Mouse (Mus musculus) brown adipose tissue, adult 24 weeks (tissue): ENCODE results near the gene Gfm1. TPM values are rescaled to one million over a fixed set of nuclear protein-coding genes. Genes with fewer than 3 reads are reported as not detected.

Experiments
- H3K27ac ChIP-seq: fragments of 200-500 bp; replicated peaks from 2 replicates; pipeline ENCODE4 v1.5.1; 2012; ENCODE audit warnings: low read depth, mild to moderate bottlenecking, low read length
- H3K4me1 ChIP-seq: fragments of 200-500 bp; 2 replicates; pipeline ENCODE4 v1.6.1; 2012; ENCODE audit warnings: low read length, mixed read lengths; ENCODE audit not compliant: control insufficient read depth, insufficient read depth, insufficient read length
- H3K4me3 ChIP-seq: fragments of 200-500 bp; 2 replicates; pipeline ENCODE4 v1.5.1; 2012; ENCODE audit warnings: low read depth, mild to moderate bottlenecking, low read length, moderate library complexity; ENCODE audit not compliant: insufficient read depth
- polyA plus RNA-seq: library from polyadenylated mRNA; stranded (reverse); fragments of >200 nt; gene quantifications from 2 replicates; pipeline ENCODE4 v1.2.4, GENCODE M21; 2012; ENCODE audit not compliant: missing spikeins, insufficient read depth, insufficient read length

Gfm1 gene
- polyA plus RNA-seq, 1 experiment: 158 TPM

DNA sequence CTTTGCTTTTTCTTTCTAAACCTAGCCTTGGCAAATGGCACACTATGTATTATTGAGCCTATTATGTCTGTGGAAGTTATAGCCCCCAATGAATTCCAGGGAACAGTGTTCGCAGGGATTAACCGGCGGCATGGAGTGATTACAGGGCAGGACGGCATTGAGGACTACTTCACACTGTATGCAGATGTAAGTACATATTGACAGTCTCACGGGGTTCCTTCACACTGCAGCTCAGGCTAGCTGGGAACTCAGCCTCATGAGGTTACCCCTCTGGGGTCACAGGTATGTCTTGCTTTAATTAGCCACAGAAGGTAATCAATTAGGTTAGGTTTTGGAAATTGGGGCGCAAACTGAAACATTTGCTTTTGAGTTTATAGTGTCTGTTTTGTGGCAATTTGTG lies 43.5 kb downstream of the Gfm1 start:
- Histone ChIP-seq H3K4me3 (no peak overlapping the region), H3K4me1 (no peaks in the 10 kb centered on the region), H3K27ac (no peak overlapping the region)

DNA sequence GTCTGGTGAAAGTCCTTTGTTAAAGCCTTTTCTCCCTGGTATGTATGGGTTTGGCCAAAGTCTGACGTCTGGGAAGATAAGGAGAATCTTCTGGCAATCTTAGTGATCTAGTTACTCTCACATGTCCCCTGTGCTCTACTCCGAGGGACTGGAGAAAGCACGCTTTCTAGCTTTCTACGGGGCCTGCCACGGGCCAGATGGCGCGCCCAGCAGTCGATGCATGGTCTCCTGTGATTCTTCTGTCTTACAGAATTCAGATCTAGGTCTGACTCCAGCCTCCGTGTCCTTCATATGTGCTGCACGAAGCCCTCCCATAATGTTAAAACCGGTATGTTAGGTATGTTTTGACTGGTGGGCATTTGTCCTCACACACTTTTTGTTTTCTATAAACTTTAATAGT lies 49.9 kb downstream of the Gfm1 start:
- Histone ChIP-seq H3K4me1 (no peaks in the 10 kb centered on the region), H3K27ac (no peak overlapping the region)

GRCm38 (mm10) chr3:67482400-67482799 lies 52.5 kb downstream of the Gfm1 start:
- no peak overlapping the region for H3K4me3 ChIP-seq
- H3K27ac ChIP-seq: no peak overlapping the region
- H3K4me1 ChIP-seq: no peaks in the 10 kb centered on the region

More for the DNA sequence above, 49.9 kb downstream of the Gfm1 start:
- no peak overlapping the region for H3K4me3 ChIP-seq

DNA sequence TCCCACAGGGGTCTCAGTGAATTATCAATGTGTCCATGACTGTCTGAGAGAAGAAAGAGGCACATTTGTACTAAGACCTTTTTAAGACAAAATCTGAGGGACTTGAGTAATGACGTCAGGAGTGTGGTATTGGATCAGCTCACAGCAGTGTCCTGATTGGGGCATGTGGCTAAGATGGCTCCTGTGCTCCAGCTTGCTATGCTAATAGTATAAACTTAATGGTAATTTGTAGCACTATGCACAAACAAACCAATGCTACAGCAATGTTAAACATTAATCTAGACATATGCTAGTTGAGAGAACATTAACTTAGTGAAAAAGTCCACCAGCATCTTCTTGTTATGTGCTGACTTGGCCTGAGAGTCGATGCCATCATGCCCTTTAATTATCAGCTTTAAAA lies 55.3 kb downstream of the Gfm1 start:
- Histone ChIP-seq H3K27ac (no peak overlapping the region), H3K4me1 (no peaks in the 10 kb centered on the region), H3K4me3 (no peak overlapping the region)

DNA sequence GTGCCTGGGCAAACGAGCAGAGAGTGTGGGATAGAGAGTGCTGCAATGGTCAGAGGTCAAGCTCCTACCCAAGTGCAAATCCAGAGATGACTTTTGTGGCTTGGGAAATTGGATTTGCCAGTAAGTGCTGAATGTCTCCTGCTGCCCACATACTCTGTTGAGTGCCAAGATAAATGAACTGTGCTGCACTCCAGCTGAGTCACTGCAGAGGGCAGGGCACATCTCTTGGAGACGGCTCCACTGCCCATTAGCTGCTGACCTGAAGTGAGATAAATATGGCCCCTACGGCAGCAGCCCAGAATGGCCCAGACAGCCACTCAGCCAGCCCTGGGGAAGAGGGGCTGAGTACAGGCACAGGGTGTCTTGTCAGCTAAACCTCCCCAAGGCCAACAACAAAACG lies 60.3 kb downstream of the Gfm1 start:
- no peaks in the 10 kb centered on the region for H3K4me1 ChIP-seq
- H3K4me3 ChIP-seq: no peak overlapping the region
- no peak overlapping the region for H3K27ac ChIP-seq

DNA sequence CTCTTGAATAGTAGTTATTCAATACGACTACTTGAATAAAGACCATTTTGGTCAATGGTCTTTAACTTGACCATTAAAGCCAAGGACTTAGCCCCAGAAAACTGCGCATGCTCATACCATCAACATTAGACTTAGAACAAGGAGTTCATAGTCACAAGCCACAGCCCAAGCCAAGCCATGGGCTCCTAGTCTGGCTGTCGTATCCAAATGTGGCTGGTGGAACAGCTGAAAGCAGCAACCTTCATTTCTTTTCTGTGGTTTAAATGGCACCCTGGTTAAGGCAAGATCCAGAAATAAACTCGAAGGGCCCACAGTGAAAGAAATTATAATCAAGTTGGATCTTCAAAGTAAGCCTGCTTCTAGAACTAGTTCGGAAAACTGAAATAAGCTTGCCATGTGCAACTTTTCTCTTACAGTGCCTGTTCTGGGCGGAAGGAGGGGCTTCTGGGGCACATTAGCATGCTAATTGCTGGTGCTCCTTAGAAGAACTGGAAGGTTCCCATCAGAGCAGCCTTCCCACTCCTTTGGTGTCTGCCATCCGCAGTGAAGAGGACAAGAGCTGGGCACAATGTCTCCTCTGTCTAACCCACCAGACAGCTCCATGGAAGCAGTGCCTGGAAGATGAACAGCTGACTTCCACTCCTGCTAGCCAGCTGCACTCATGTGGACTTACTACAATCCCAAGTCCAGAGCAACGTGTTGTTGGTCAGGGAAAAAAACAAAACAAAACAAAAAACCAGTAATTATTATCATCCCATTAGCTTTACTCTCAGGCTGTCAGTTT lies 62.4 kb downstream of the Gfm1 start:
- Histone ChIP-seq H3K27ac (no peak overlapping the region), H3K4me1 (no peaks in the 10 kb centered on the region), H3K4me3 (no peak overlapping the region)

DNA sequence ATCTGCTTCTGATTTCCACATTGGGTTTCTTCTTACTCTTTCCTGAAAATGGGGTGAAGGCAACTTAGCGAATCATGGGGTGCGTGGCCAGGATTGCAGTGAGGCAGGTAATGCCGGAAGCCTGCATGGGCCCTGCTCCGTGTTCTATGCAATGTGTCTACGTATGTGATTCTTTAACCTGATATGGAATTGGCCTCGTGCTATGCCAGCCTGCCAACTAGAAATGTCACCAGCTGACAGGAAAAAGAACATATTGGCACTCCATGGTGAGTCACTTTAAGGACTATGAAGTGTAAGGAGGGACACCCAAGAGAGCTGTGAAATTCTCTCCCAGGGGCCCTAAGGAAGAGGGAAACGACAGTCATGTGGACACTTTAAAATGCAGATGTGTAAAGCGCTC lies 63.2 kb downstream of the Gfm1 start:
- no peak overlapping the region for H3K4me3 ChIP-seq
- no peak overlapping the region for H3K27ac ChIP-seq
- H3K4me1 ChIP-seq: no peaks in the 10 kb centered on the region

- H3K27ac ChIP-seq: no peak overlapping the region
- H3K4me1 ChIP-seq: no peaks in the 10 kb centered on the region
- no peak overlapping the region for H3K4me3 ChIP-seq
These were observed 66.4 kb downstream of the Gfm1 start for GRCm38 (mm10) chr3:67496310-67496709.

DNA sequence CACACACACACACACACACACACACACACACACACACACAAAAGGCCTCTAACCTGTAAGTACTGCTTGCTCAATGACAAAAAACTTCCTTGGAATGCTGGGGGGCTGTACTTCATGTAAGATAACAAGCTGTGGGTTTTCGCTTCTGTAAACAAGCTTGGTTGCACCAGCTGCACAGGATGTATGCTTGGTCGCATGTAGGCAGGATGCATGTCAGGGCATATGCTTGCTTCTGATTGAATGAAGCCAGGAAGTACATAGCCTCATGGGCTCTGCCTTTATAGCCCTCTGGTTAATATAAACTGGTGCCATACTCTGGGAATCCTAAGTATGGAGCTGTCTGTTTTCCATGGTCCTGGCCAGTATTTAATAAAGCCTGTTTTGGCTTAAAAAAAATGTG lies 68.1 kb downstream of the Gfm1 start:
- H3K4me1 ChIP-seq: no peaks in the 10 kb centered on the region
- H3K27ac ChIP-seq: no peak overlapping the region
- no peak overlapping the region for H3K4me3 ChIP-seq

GRCm38 (mm10) chr3:67498773-67499405 lies 69.0 kb downstream of the Gfm1 start:
- Histone ChIP-seq H3K4me3 (no peak overlapping the region), H3K4me1 (no peaks in the 10 kb centered on the region), H3K27ac (no peak overlapping the region)

- H3K27ac ChIP-seq: no peak overlapping the region
- H3K4me1 ChIP-seq: no peaks in the 10 kb centered on the region
- H3K4me3 ChIP-seq: no peak overlapping the region
These were observed 69.5 kb downstream of the Gfm1 start for GRCm38 (mm10) chr3:67499406-67499791.

- Histone ChIP-seq H3K4me3 (no peak overlapping the region), H3K4me1 (no peaks in the 10 kb centered on the region), H3K27ac (no peak overlapping the region)
These were observed 74.0 kb downstream of the Gfm1 start for GRCm38 (mm10) chr3:67503878-67504277.

GRCm38 (mm10) chr3:67505286-67505685 lies 75.4 kb downstream of the Gfm1 start:
- H3K4me3 ChIP-seq: no peak overlapping the region
- H3K27ac ChIP-seq: no peak overlapping the region
- H3K4me1 ChIP-seq: no peaks in the 10 kb centered on the region

- Histone ChIP-seq H3K27ac (no peak overlapping the region), H3K4me3 (no peak overlapping the region), H3K4me1 (no peaks in the 10 kb centered on the region)
These were observed 78.5 kb downstream of the Gfm1 start for GRCm38 (mm10) chr3:67508216-67508892.

DNA sequence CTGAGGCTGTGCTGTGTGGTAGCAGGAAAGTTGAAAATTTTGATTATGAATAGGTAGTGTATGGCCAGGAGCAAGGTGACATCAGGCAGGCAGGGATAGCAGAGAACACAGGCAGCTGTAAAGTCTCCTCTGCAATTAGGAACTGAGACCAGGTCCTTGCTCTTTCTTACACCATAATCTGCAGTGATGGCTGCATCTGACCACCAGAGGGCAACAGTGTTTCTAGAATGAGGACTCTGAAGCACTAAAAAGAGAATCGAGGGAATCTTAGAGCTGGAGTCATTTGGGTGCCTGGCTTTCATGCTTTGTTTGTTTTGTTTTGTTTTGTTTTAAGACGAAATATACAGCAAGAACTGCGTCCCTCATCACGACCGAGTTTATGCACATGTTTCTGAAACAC lies 82.9 kb downstream of the Gfm1 start:
- Histone ChIP-seq H3K4me1 (no peaks in the 10 kb centered on the region), H3K27ac (no peak overlapping the region), H3K4me3 (no peak overlapping the region)
